Mouse (Mus musculus) left cerebral cortex, adult 18-20 months (tissue): ENCODE results near the gene Adh1. TPM values are rescaled to one million over a fixed set of nuclear protein-coding genes. Genes with fewer than 3 reads are reported as not detected.

Experiments
- DNase-seq, 2 experiments: peaks; one replicate each; pipeline ENCODE4 v3.0.0; 2021 to 2022; ENCODE audit warnings: low spot score in 2 of 2, mixed read lengths in 1 of 2
- total RNA-seq, 2 experiments: library from RNA; stranded (reverse); gene quantifications; 2 replicates each; pipeline ENCODE4 v1.2.3; 2021

Adh1 gene
- total RNA-seq, 2 experiments from 2014 or later = 0.60 to 0.96 TPM

DNA sequence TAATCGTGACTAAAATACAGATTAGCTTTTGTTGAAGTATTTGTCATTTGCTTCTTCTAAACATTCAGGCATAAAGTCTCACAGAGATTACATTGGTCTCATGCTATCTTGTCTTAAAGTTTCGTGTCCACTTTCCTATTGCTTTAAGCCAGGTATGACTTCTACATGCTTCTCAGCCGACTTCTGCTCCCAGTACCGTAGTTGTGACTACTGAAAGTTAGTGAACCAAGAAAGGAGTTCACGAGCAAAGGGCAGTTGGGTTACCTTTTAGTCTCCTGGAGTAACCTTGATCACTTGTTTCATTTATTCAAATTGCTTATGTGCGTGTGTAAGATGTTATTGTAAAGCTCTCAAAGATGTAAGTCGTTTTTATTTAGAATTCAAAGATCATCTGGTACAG lies 25.2 kb downstream of the Adh1 start:
- no peak for DNase-seq

DNA sequence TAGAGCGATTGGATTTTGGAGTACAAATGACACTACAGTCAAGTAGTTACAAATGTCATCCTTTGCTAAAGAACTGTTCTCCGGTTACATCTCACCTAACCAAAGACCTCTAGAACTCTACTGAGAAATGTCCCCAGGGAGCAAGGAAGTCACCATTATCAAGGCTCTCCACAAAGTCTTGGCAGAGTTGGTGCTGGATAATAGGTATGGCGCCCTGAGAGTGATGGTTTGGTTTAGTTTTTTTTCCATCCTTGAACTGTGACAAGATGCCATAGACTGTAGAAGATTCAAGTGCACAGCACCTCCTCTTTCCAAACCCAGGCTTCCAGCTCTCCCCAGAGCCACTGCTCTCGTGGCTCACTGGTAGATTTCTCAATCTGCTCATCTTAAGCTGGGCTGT lies 26.9 kb downstream of the Adh1 start:
- no peak for DNase-seq

- DNase-seq = no peak
These were observed 29.9 kb downstream of the Adh1 start for GRCm38 (mm10) chr3:138290672-138291071.

DNA sequence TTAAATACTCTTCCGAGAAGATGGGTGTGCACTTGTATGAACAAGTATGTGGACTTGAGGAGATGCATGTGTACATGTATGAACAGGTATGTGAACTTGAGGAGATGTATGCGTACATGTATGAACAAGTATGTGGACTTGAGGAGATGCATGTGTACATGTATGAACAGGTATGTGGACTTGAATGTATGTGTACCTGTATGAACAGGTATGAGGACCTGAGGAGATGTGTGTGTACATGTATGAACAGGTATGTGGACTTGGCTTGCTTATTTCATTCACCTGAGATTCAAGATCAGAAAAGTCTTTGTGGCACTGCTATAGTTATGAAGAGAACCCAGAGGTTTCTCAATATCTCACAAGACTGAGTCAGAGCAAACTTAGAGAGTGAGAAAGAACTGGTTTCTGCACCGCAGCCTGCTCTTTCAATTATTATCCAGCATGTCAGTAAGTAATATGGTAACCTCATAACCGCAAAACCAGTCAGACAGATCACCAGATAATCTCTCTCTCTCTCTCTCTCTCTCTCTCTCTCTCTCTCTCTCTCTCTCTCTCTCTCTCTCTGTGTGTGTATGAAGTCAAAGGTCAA lies 30.8 kb downstream of the Adh1 start:
- no peak for DNase-seq

GRCm38 (mm10) chr3:138293298-138293895 lies 32.6 kb downstream of the Adh1 start:
- DNase-seq = no peak

- DNase-seq = no peak
These were observed 39.3 kb downstream of the Adh1 start for GRCm38 (mm10) chr3:138300130-138300529.

GRCm38 (mm10) chr3:138302676-138303075 lies 41.9 kb downstream of the Adh1 start:
- no peak for DNase-seq

GRCm38 (mm10) chr3:138303771-138304488 lies 43.1 kb downstream of the Adh1 start:
- DNase-seq = no peak

GRCm38 (mm10) chr3:138304489-138304871 lies 43.7 kb downstream of the Adh1 start:
- no peak for DNase-seq

DNA sequence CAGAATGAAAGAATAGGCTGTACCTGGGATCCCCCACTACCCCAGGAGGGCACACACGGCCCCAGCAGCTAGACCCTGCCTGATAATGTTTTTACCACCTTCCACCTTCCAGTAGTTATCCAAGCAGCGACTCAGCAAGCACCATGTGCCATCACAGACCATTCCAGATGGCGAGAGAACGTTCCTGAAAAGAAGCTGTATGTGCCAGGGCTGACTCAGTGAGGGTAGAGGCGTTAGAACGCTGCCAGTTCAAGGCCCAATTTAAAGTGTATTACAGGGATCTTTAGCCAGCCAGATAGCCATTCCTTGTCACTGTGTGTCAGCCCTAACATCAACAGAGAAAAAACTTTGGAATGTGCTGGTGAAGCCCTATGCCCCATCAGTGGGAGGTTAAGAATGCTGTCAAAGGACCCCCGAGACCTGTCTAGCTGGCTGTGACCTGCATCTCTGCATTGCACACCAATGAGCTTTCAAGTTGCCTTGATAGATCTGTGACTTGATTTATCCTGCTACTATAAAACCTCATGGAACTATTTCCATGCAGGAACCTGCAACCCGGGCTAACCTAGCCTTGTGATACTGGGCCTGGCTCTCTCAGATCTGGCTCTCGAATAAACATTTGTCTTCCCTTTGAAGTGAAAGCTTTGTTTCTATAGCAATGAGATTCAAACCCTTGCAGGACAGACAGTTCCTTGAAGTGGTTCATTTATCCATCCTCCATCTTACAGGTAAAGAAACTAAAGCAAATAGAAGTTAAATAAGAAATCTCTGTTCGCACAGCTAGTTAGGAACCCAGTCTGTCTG lies 44.9 kb downstream of the Adh1 start:
- no peak for DNase-seq

GRCm38 (mm10) chr3:138306290-138306683 lies 45.5 kb downstream of the Adh1 start:
- DNase-seq = no peak

GRCm38 (mm10) chr3:138309910-138310309 lies 49.1 kb downstream of the Adh1 start:
- no peak for DNase-seq

DNA sequence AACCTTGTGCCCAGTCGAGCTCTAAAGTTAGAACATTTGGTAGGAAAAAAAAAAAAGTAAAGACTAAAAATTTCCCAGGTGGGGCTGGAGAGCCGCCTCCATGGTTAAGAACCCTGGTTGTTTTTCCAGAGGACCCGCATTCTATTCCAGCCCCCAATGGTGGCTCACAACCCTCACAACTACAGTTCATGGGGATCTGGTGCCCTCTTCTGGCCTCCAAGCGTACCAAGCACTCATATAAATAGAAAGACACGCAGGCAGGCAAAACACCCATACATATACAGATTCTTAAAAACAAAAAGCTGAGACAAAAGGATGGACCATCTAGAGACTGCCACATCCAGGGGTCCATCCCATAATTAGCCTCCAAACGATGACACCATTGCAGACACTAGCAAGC lies 50.2 kb downstream of the Adh1 start:
- DNase-seq = no peak

DNA sequence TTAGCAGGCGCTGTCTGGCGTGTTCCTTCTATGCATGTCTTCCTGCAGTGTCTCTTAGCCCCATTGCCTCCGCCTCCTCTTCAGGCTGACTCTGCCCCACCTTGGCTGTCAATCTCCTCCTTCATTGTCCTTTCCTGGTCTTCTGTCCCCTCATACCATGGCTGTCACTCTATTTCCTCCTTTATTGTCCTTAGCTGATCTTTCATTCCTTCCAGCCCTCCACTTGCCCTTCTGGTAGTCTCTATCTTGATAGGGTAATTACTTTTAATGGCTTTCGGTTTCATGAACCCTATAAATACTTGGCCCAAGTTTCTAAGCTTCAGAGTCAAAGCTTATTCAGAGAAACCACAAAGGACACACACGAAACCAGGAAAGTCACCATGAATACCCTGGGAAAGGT lies 52.2 kb downstream of the Adh1 start, which contains the start of gene Adh6a:
Gene Adh6a, plus strand, starts transcription at position 322 of the 400 bp plus-strand sequence.
- DNase-seq = no peak

DNA sequence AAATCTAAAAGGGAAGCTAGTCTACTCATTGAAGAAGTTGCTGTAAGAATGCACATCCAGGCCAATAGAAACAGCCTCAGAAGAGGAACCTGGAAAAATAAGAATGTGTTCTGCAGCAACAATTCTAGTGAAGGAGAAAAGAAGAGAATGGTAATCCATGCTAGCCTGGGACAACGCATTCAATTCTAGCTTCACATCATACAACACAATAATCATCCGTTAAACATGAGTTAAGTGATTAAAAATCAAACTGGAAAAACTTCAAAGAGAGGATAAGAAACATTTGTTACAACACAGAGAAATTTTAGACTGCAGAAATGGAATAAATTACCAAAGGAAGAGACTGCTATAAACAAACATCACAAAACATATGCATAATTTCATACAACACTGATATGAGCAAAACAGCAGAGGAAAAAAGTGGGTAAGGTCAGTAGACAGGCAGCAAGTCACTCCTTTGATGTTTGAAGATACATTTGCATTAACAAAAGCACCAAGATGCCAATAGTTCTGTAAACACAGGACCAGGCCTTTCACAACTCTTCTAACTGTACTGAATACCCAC lies 56.2 kb downstream of the Adh1 start:
- DNase-seq = no peak

- no peak for DNase-seq
These were observed 64.2 kb downstream of the Adh1 start for GRCm38 (mm10) chr3:138325001-138325400.

- DNase-seq = no peak
These were observed 64.7 kb downstream of the Adh1 start for GRCm38 (mm10) chr3:138325466-138325865.

GRCm38 (mm10) chr3:138333910-138334309 lies 73.1 kb downstream of the Adh1 start:
- no peak for DNase-seq

DNA sequence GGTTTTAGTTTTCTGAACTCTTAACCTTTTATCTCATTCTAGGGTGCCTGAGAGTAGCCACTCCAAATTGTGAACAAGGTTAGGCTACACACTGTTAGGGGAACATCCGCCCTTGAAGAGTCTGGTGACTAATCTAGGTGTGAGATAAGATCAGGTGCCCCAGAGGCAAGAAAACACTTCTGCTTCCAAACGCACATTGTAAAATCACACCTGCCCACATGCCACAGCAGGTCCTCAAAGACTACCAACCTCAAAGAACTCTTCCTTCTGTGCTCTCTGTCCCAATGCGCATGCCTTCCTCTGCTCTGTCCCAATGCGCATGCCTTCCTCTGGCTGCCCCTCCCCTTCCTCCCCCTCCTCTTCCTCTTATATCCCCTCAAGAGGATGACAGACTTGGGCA lies 73.5 kb downstream of the Adh1 start:
- no peak for DNase-seq

DNA sequence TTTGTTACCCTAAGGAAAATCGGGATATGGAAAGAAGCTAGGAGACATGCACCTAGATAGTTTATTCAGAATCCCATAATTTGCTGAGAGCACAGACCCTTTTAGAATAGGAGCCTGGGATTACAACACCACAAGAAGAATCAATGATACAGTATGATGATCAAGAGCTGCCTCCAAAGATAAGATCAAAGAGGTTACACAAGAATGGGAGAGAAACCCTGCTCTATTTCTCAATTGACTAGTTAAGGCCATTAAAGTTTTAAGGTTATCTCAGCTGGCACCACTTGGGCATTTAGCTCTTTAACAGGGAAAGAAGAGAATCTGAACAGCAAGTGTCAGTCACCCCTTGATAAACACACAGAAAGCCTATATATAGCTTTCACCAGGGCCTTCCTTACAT lies 74.8 kb downstream of the Adh1 start:
- DNase-seq = no peak

DNA sequence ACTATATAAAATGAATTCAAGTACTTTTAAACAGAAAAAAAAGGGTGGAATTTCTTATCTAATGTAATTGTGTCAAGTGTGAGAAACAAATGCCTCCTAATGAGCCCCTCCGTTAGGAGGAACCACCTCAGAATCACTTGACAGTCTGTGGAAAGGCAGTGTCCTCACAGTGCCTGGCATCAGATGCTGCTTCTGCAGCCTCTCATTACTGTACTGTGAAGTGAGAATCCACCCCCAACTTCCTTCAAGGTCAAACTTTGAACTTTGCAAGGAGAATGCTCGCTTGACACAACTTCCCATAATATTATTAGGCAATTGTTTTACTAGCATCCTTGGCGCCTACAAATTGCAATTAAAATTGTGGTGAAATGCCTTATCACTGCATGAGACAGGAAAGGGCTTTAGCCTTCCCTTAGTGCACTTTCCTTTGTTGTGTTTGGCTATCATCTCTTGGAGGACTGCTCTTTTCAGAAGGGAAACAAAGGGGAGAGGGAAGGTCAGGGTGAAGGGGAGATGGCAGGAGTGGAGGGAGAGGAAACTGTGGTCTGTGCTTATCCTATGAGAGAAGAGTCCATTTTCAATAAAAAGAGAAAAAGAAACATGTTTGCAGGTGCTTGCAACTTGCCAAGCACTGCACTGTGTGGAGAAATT lies 75.4 kb downstream of the Adh1 start:
- DNase-seq = no peak
